Comparison of ENCODE assay signal across 8 mouse cellular contexts in the genomic region with DNA sequence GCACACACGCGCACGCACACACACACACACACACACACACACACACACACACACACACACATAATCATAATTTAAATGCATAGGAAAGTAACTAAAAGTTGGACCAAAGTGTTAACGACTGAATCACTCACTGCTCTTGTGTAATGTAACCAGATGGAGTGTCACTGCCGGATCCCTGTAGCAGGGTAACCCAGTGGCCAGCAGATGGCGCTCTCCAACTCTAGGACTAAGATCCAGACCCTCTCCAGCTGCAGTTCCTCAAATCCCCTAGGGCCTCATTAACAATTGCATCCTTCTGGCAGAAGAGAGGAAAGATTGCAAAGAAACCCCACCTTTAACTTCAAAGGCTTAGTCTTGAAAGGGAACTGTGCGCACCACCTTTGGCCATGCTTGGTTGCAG.
DNase-seq lines count a peak whose midpoint lies in the region; ATAC-seq and TF ChIP-seq lines count a peak whose summit lies in the region.

No protein-coding gene starts in this region.

- TF ChIP-seq CTCF in G1E (IDR thresholded peaks at IDR 0.05; ENCODE audit: low read depth, low read length): peak; percentile 86

- ATAC-seq in G1E (ENCODE audit: extremely low read depth, insufficient number of reproducible peaks, low FRiP score, poor library complexity, severe bottlenecking): peak; percentile 40; the same call in 1 of the 2 replicates
- ATAC-seq in hindbrain, embryonic 11.5 days (ENCODE audit: low FRiP score): peak; percentile 77

- H3K9me3 ChIP-seq in G1E (replicated peaks): no peaks in the 10 kb centered on the region
- H3K9me3 ChIP-seq in hindbrain, embryonic 11.5 days (ENCODE audit: control insufficient read depth, low read length): no peaks in the 10 kb centered on the region

- no peaks in the 10 kb centered on the region for H3K4me1 ChIP-seq in G1E (ENCODE audit: insufficient read depth, low read depth, low read length)
- H3K4me1 ChIP-seq in hindbrain, embryonic 11.5 days (replicated peaks; ENCODE audit: control insufficient read depth, insufficient read depth, low read length): no peaks in the 10 kb centered on the region

- no peak overlapping the region for H3K4me3 ChIP-seq in G1E (ENCODE audit: low read depth, low read length)
- no peak overlapping the region for H3K4me3 ChIP-seq in hindbrain, embryonic 11.5 days (ENCODE audit: low read depth, low read length)

- DNase-seq in G1E (ENCODE audit: low spot score): peak; percentile 63
- DNase-seq in c-Kit-positive CD71-positive TER-119-negative erythroid progenitor cells, embryonic 14.5 days (ENCODE audit: low read depth): peak; percentile 44
- DNase-seq in forelimb bud, embryonic 11.5 days (ENCODE audit: low read depth, low spot score): peak; percentile 87
- DNase-seq in hindbrain, embryonic 11.5 days (ENCODE audit: low spot score): peak; percentile 91
- DNase-seq in layer of hippocampus, postnatal 10 days (ENCODE audit: low spot score in 2 of 2): peak; percentile 88 to 89
- DNase-seq in lung, postnatal 14 days: peak; percentile 90
- peak; percentile 63 for DNase-seq in right cerebral cortex, adult 18-20 months
- DNase-seq in urinary bladder, adult 2 months (ENCODE audit: low spot score): peak; percentile 49

- H3K4me2 ChIP-seq in hindbrain, embryonic 11.5 days (replicated peaks; ENCODE audit: low read depth, low read length): no peak overlapping the region

- H3K27ac ChIP-seq in hindbrain, embryonic 11.5 days (ENCODE audit: low read depth, low read length): no peak overlapping the region

- H3K27me3 ChIP-seq in G1E (ENCODE audit: insufficient read depth, low read length): peaks cover 25% of the 10 kb centered on the region
- H3K27me3 ChIP-seq in hindbrain, embryonic 11.5 days (ENCODE audit: control insufficient read depth, insufficient read depth, low read length): no peaks in the 10 kb centered on the region

- no peaks in the 10 kb centered on the region for H3K36me3 ChIP-seq in G1E (replicated peaks)
- no peaks in the 10 kb centered on the region for H3K36me3 ChIP-seq in hindbrain, embryonic 11.5 days (ENCODE audit: control insufficient read depth, insufficient read depth, low read length)

- 40% methylated on average over 7 of the region's 7 CpGs for WGBS in hindbrain, embryonic 11.5 days

- no peak overlapping the region for H3K9ac ChIP-seq in hindbrain, embryonic 11.5 days (ENCODE audit: low read depth, low read length)
